Mouse (Mus musculus) layer of hippocampus, adult 8-10 months (tissue): ENCODE data around the gene Saxo1. TPM values are rescaled to one million over a fixed set of nuclear protein-coding genes. Genes with fewer than 3 reads are reported as not detected.

Experiments used
- DNase-seq, 2 experiments: peaks; one replicate each; pipeline ENCODE4 v3.0.0; 2022; ENCODE audit warnings: low spot score in 2 of 2
- total RNA-seq, 4 experiments: library from RNA; stranded (reverse); gene quantifications; 2 replicates each; pipeline ENCODE4 v1.2.4; 2022

Gene Saxo1
- total RNA-seq: not detected

- no peak for DNase-seq
Observed at GRCm38 (mm10) chr4:86558228-86558627, at the start of gene Saxo1. Gene Saxo1 (minus strand): TSS chr4:86558328.

GRCm38 (mm10) chr4:86591304-86591703, 33.2 kb upstream of the Saxo1 start:
- no peak for DNase-seq

- DNase-seq: no peak
Observed at GRCm38 (mm10) chr4:86588236-86588635, 30.1 kb upstream of the Saxo1 start.

- DNase-seq: no peak
Observed at GRCm38 (mm10) chr4:86580591-86580990, 22.5 kb upstream of the Saxo1 start.

- DNase-seq: no peak
Observed at GRCm38 (mm10) chr4:86580056-86580455, 21.9 kb upstream of the Saxo1 start.

GRCm38 (mm10) chr4:86576630-86577225, 18.6 kb upstream of the Saxo1 start:
- DNase-seq: no peak

- peak; percentile 24 to 29 for DNase-seq
Observed at GRCm38 (mm10) chr4:86576120-86576541, 18.0 kb upstream of the Saxo1 start.

GRCm38 (mm10) chr4:86575283-86575983, 17.3 kb upstream of the Saxo1 start, which contains the start of gene Rraga:
Gene Rraga (plus strand): TSS chr4:86575668.
- peak; percentile 91 to 94 for DNase-seq

- DNase-seq: no peak
Observed at GRCm38 (mm10) chr4:86574939-86575282, 16.8 kb upstream of the Saxo1 start.

- DNase-seq: no peak
Observed at GRCm38 (mm10) chr4:86561061-86561460, 2.9 kb upstream of the Saxo1 start.

- DNase-seq: no peak
Observed at GRCm38 (mm10) chr4:86559006-86559405, 878 bp upstream of the Saxo1 start.

- no peak for DNase-seq
Observed at GRCm38 (mm10) chr4:86557371-86557770, 757 bp downstream of the Saxo1 start.

- DNase-seq: no peak
Observed at GRCm38 (mm10) chr4:86555035-86555707, 3.0 kb downstream of the Saxo1 start.

- DNase-seq: no peak
Observed at GRCm38 (mm10) chr4:86548332-86548731, 9.8 kb downstream of the Saxo1 start.

- no peak for DNase-seq
Observed at GRCm38 (mm10) chr4:86545615-86546014, 12.5 kb downstream of the Saxo1 start.

GRCm38 (mm10) chr4:86543999-86544398, 14.1 kb downstream of the Saxo1 start:
- DNase-seq: no peak

- no peak for DNase-seq
Observed at GRCm38 (mm10) chr4:86541573-86541972, 16.6 kb downstream of the Saxo1 start.

GRCm38 (mm10) chr4:86538936-86539335, 19.2 kb downstream of the Saxo1 start:
- no peak for DNase-seq

- no peak for DNase-seq
Observed at GRCm38 (mm10) chr4:86537972-86538371, 20.2 kb downstream of the Saxo1 start.

GRCm38 (mm10) chr4:86534091-86534481, 24.0 kb downstream of the Saxo1 start:
- no peak for DNase-seq

- DNase-seq: no peak
Observed at GRCm38 (mm10) chr4:86533406-86534090, 24.6 kb downstream of the Saxo1 start.

GRCm38 (mm10) chr4:86529161-86529560, 29.0 kb downstream of the Saxo1 start:
- no peak for DNase-seq
